Mouse (Mus musculus): ENCODE data around the gene Zfp985.

DNA sequence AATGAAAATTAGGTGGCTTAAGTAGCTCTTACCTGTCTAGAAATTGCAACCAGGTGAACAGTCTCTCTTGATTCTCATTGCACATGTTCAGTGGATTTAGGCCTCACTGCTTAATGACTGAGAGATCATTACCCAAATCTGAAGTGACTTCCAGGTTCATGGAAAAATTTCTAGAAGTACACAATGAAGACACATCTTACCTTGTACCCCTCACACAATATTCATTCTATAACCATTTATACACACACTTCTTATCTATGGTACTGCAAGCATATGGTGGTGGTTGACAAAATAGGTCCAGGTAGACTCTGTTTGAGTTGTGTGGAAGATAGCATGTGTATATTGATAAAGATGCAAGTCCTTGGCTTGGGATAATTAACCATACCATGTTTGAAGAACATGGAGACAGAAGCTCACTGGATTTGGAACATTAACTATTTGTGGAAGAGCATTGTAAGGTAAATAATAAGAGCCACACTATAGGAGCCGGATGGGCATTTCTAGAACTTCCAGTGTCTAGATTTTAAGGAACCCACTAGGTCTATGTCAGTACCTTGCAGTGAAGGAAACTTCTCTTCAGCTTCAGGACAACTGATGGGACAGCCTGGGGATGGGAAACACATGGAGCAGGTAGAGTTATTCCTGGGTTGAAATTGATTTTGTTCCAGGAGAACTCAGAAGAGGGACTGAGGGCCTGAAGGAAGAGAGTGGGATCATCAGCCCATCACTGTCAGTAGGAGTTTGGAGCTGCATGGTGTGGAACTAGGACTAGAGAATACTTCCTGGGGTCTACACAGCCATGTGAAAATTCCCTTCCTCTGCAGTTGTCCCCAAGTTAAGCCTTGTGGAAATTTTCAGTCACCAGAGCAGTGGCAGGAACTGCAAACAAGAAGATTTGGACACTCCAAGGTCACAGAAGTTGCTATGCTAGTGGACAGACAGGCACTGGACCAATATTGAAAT, 33.7 kb downstream of the Zfp985 start:
- no peak for TF ChIP-seq TAL1 (conservative IDR thresholded peaks at IDR 0.05; ENCODE audit: low read depth, low read length)
- no peak for TF ChIP-seq POLR2AphosphoS5 (IDR thresholded peaks at IDR 0.05; ENCODE audit: insufficient replicate concordance, low read depth, low read length)
- TF ChIP-seq CTCF (IDR thresholded peaks at IDR 0.05; ENCODE audit: low read depth, low read length), result no peak
- no peak for TF ChIP-seq GATA1 (IDR thresholded peaks at IDR 0.05; ENCODE audit: borderline replicate concordance, low read length)
- TF ChIP-seq GATA2 (IDR thresholded peaks at IDR 0.05; ENCODE audit: borderline replicate concordance, low read depth, low read length), result no peak

All from G1E (cell line).